Comparison of ENCODE assay signal across 25 mouse cellular contexts in genomic region chr5:81621106-81621505, GRCm38 (mm10).
DNase-seq lines count a peak whose midpoint lies in the region; ATAC-seq and TF ChIP-seq lines count a peak whose summit lies in the region.
"Had no signal": no experiment of that assay in that cellular context is flagged by ENCODE, and none has a peak within 500 bp of the region (broad histone marks: within the 10 kb centered on the region; RNA-seq: fewer than 3 reads in every experiment).

No protein-coding gene starts in this region.

- peak; percentile 64 for ATAC-seq in frontal cortex, adult (ENCODE audit: low TSS enrichment)
- ATAC-seq in lung, embryonic 14.5 days (ENCODE audit: insufficient read depth) = no peak
- ATAC-seq: CD4-positive, CD25-positive, alpha-beta regulatory T cell, adult 4 months; forebrain, embryonic 13.5 days; forebrain, embryonic 16.5 days; intestine, embryonic 15.5 days; Patski had no signal

- H3K4me2 ChIP-seq in lung, embryonic 14.5 days = no peak overlapping the region
- H3K4me2 ChIP-seq: forebrain, embryonic 13.5 days; heart, embryonic 13.5 days; hindbrain, embryonic 14.5 days; intestine, embryonic 15.5 days had no signal

- no peak overlapping the region for H3K9ac ChIP-seq in lung, embryonic 14.5 days
- H3K9ac ChIP-seq: forebrain, embryonic 13.5 days; heart, embryonic 13.5 days; hindbrain, embryonic 14.5 days; intestine, embryonic 15.5 days had no signal

- TF ChIP-seq CTCF in lung, embryonic 14.5 days (IDR thresholded peaks at IDR 0.05; ENCODE audit: low read depth) = no peak
- TF ChIP-seq CTCF in lung, adult 2 months (IDR thresholded peaks at IDR 0.05; ENCODE audit: insufficient read depth, low read length) = no peak

- H3K4me1 ChIP-seq in lung, embryonic 14.5 days (ENCODE audit: insufficient read depth) = no peaks in the 10 kb centered on the region
- no peaks in the 10 kb centered on the region for H3K4me1 ChIP-seq in lung, adult 2 months (ENCODE audit: control insufficient read depth, insufficient read depth, low read length)
- H3K4me1 ChIP-seq in heart, embryonic 10.5 days = no peaks in the 10 kb centered on the region
- H3K4me1 ChIP-seq: forebrain, embryonic 13.5 days; heart, embryonic 13.5 days; intestine, embryonic 15.5 days had no signal

- H3K27me3 ChIP-seq in lung, embryonic 14.5 days (ENCODE audit: insufficient read depth, low read length) = no peaks in the 10 kb centered on the region
- H3K27me3 ChIP-seq in heart, embryonic 10.5 days (ENCODE audit: insufficient read depth, poor library complexity, severe bottlenecking) = no peaks in the 10 kb centered on the region
- H3K27me3 ChIP-seq: forebrain, embryonic 13.5 days; heart, embryonic 13.5 days; intestine, embryonic 15.5 days had no signal

- H3K9me3 ChIP-seq in lung, embryonic 14.5 days (ENCODE audit: low read depth, low read length) = no peaks in the 10 kb centered on the region
- no peaks in the 10 kb centered on the region for H3K9me3 ChIP-seq in heart, embryonic 10.5 days
- H3K9me3 ChIP-seq: forebrain, embryonic 10.5 days; forebrain, embryonic 13.5 days; heart, embryonic 13.5 days; intestine, embryonic 15.5 days had no signal

- no peak overlapping the region for H3K4me3 ChIP-seq in lung, embryonic 14.5 days (ENCODE audit: low read depth, low read length)
- no peak overlapping the region for H3K4me3 ChIP-seq in lung, adult 2 months (replicated peaks; ENCODE audit: extremely low read depth, low read depth, low read length)
- no peak overlapping the region for H3K4me3 ChIP-seq in heart, embryonic 10.5 days
- H3K4me3 ChIP-seq: forebrain, embryonic 10.5 days; forebrain, embryonic 13.5 days; heart, embryonic 13.5 days; intestine, embryonic 15.5 days had no signal

- DNase-seq in frontal cortex, postnatal 10 days (ENCODE audit: low spot score in 2 of 2) = no peak
- DNase-seq in lung, embryonic 14.5 days = peak; percentile 13
- DNase-seq in lung, adult 2 months = no peak
- DNase-seq in 3T3-L1 (ENCODE audit: low read depth, low spot score) (peak; percentile 34), NIH3T3 (ENCODE audit: low read depth) (peak; percentile 23)
- DNase-seq in cerebellum, adult 9-11 months = no peak
- DNase-seq in heart, embryonic 10.5 days (ENCODE audit: low spot score) = no peak
- DNase-seq: adrenal gland, postnatal 10 days; cerebellum, adult 11-12 months; cerebellum, adult 8-10 months; cerebellum, postnatal 14 days; gastrocnemius, postnatal 25 days; heart, adult 18-20 months; heart, postnatal 14 days; heart, postnatal 4 days; kidney, adult 11 months had no signal

- no peaks in the 10 kb centered on the region for H3K36me3 ChIP-seq in lung, embryonic 14.5 days (ENCODE audit: insufficient read depth)
- H3K36me3 ChIP-seq in heart, embryonic 10.5 days = no peaks in the 10 kb centered on the region
- H3K36me3 ChIP-seq: forebrain, embryonic 10.5 days; heart, embryonic 13.5 days; intestine, embryonic 15.5 days had no signal

- no peak overlapping the region for H3K27ac ChIP-seq in lung, embryonic 14.5 days (ENCODE audit: low read depth)
- H3K27ac ChIP-seq in heart, embryonic 10.5 days = no peak overlapping the region
- H3K27ac ChIP-seq: forebrain, embryonic 10.5 days; forebrain, embryonic 13.5 days; heart, embryonic 13.5 days; hindbrain, embryonic 14.5 days; intestine, embryonic 15.5 days had no signal

- 64% methylated on average over 5 of the region's 5 CpGs for WGBS in lung, embryonic 14.5 days
- WGBS in lung, adult 2 months = 53% methylated on average over 5 of the region's 5 CpGs
- WGBS in heart, embryonic 10.5 days = 73% methylated on average over 5 of the region's 5 CpGs

- no peak for TF ChIP-seq POLR2A in lung, adult 2 months (IDR thresholded peaks at IDR 0.05; ENCODE audit: borderline replicate concordance, extremely low read depth, low read depth, low read length)

Comparison
In these comparisons a context has a peak if more than half of its experiments do, and no peak if none do; other contexts are left out.
1. DNase-seq: peak in lung, embryonic 14.5 days (single experiment), 3T3-L1 (single experiment) and NIH3T3 (single experiment); none in frontal cortex, postnatal 10 days (0 of 2), lung, adult 2 months (single experiment), cerebellum, adult 9-11 months (single experiment) and heart, embryonic 10.5 days (single experiment).